Mouse (Mus musculus) kidney, embryonic 14.5 days (tissue): Measurements from ENCODE around the gene Rab4a. TPM values are rescaled to one million over a fixed set of nuclear protein-coding genes. Genes with fewer than 3 reads are reported as not detected.

Source experiments
- ATAC-seq: fragments of 200-750 bp; cut with Nextera tagmentation; 2 replicates; pipeline ENCODE4 v1.8.0; 2017; ENCODE audit warnings: moderate number of reproducible peaks, mild to moderate bottlenecking, moderate TSS enrichment, moderate library complexity; ENCODE audit not compliant: low FRiP score, low TSS enrichment
- H3K27ac ChIP-seq: fragments of 300-500 bp; sonication (generic); 2 replicates; pipeline ENCODE4 v1.5.1; 2014; ENCODE audit warnings: low read depth, mild to moderate bottlenecking, low read length, moderate library complexity, mixed read lengths
- H3K27me3 ChIP-seq: fragments of 300-500 bp; sonication (generic); 2 replicates; pipeline ENCODE4 v1.6.1; 2014; ENCODE audit warnings: mild to moderate bottlenecking, low read length; ENCODE audit not compliant: control insufficient read depth, insufficient read depth
- H3K36me3 ChIP-seq: fragments of 300-500 bp; sonication (generic); 2 replicates; pipeline ENCODE4 v1.6.1; 2014; ENCODE audit warnings: low read length, mixed read lengths; ENCODE audit not compliant: control insufficient read depth, insufficient read depth
- H3K4me1 ChIP-seq: fragments of 300-500 bp; sonication (generic); 2 replicates; pipeline ENCODE4 v1.6.1; 2014; ENCODE audit warnings: low read length, mixed read lengths; ENCODE audit not compliant: control insufficient read depth, insufficient read depth
- H3K4me2 ChIP-seq: fragments of 300-500 bp; sonication (generic); replicated peaks from 2 replicates; pipeline ENCODE4 v1.6.1; 2014; ENCODE audit warnings: low read depth, mild to moderate bottlenecking, low read length
- H3K4me3 ChIP-seq: fragments of 300-500 bp; sonication (generic); 2 replicates; pipeline ENCODE4 v1.5.1; 2014; ENCODE audit warnings: mild to moderate bottlenecking, low read length
- H3K9ac ChIP-seq: fragments of 300-500 bp; sonication (generic); 2 replicates; pipeline ENCODE4 v1.6.1; 2014; ENCODE audit warnings: low read depth, mild to moderate bottlenecking, low read length, moderate library complexity
- H3K9me3 ChIP-seq: fragments of 300-500 bp; sonication (generic); 2 replicates; pipeline ENCODE4 v1.6.1; 2016; ENCODE audit warnings: low read length; ENCODE audit not compliant: control insufficient read depth
- WGBS: fragments of 180-500 bp; shearing (Covaris S2); extraction: QIAGEN DNeasy Blood & Tissue Kit; methylation state at CpG from one replicate; pipeline ENCODE4 v1.1.7; 2014; 5-methylcytosine and 5-hydroxymethylcytosine counted together
- polyA plus RNA-seq: library from polyadenylated mRNA; unstranded; fragments of >200 nt; fragmentation: Nextera tagmentation; extraction: Ambion mirVana; gene quantifications from 2 replicates; pipeline ENCODE4 v1.2.1, GENCODE M21; 2014

Gene Rab4a
- polyA plus RNA-seq, 1 experiment from 2014 or later, result 45.3 TPM

DNA sequence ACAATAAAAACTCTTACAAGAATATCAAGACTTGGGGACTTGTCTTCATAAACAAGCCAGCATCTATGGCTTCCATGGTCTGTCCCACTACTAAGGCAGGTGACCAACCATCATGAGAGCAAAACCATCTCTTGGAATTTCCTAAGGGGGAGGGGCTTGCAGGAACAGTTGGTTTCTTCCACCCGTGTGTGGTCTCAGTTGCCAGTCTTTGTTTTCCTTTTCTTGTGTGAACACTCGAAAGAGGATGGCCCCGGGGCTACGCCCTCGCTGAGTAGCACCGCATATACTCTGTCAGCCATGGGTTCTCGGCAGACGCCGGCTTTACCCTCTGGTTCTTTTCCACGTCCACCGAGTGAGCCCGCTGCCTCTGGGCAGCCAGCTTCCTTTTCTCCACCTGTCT, 36.3 kb downstream of the Rab4a start:
- H3K27me3 ChIP-seq, result no peaks in the 10 kb centered on the region
- H3K9ac ChIP-seq, result no peak overlapping the region
- H3K4me1 ChIP-seq, result no peaks in the 10 kb centered on the region
- no peaks in the 10 kb centered on the region for H3K9me3 ChIP-seq
- no peak overlapping the region for H3K4me2 ChIP-seq
- no peaks in the 10 kb centered on the region for H3K36me3 ChIP-seq
- no peak overlapping the region for H3K27ac ChIP-seq
- WGBS, result 89% methylated on average over 12 of the region's 12 CpGs
- no peak for ATAC-seq
- no peak overlapping the region for H3K4me3 ChIP-seq

GRCm38 (mm10) chr8:123844341-123844740, 38.6 kb downstream of the Rab4a start:
- WGBS, result 80% methylated on average over 7 of the region's 7 CpGs
- Histone ChIP-seq H3K27me3 (no peaks in the 10 kb centered on the region), H3K36me3 (no peaks in the 10 kb centered on the region), H3K4me2 (no peak overlapping the region), H3K27ac (no peak overlapping the region), H3K4me3 (no peak overlapping the region), H3K4me1 (no peaks in the 10 kb centered on the region), H3K9me3 (no peaks in the 10 kb centered on the region), H3K9ac (no peak overlapping the region)
- ATAC-seq, result no peak

GRCm38 (mm10) chr8:123845114-123845513, 39.3 kb downstream of the Rab4a start:
- Histone ChIP-seq H3K4me2 (no peak overlapping the region), H3K4me1 (no peaks in the 10 kb centered on the region), H3K9me3 (no peaks in the 10 kb centered on the region), H3K36me3 (no peaks in the 10 kb centered on the region), H3K27me3 (no peaks in the 10 kb centered on the region), H3K27ac (no peak overlapping the region), H3K9ac (no peak overlapping the region), H3K4me3 (no peak overlapping the region)
- 73% methylated on average over 13 of the region's 13 CpGs for WGBS
- ATAC-seq, result no peak

DNA sequence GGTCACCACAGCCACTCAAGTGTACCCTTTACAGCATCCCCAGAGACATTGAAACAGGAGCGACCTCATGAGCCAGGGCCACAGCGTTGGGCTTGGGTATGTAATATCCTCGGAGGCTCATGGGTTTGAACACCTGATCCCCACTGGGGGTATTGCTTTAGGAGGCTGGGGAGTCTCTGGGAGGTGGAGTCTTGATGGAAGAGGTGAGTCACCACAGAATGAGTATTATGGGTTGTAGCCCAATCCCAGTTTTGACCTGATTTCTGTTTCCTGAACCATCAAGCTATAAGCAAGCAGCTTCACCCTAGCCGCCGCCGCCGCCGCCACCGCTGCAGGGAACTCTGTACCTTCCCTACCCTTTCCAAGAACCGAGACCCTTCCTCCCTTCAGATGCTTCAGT, 40.2 kb downstream of the Rab4a start:
- no peak overlapping the region for H3K27ac ChIP-seq
- no peak for ATAC-seq
- no peak overlapping the region for H3K4me3 ChIP-seq
- no peaks in the 10 kb centered on the region for H3K9me3 ChIP-seq
- H3K27me3 ChIP-seq, result no peaks in the 10 kb centered on the region
- H3K36me3 ChIP-seq, result no peaks in the 10 kb centered on the region
- H3K9ac ChIP-seq, result no peak overlapping the region
- WGBS, result 92% methylated on average over 10 of the region's 10 CpGs
- no peaks in the 10 kb centered on the region for H3K4me1 ChIP-seq
- no peak overlapping the region for H3K4me2 ChIP-seq

DNA sequence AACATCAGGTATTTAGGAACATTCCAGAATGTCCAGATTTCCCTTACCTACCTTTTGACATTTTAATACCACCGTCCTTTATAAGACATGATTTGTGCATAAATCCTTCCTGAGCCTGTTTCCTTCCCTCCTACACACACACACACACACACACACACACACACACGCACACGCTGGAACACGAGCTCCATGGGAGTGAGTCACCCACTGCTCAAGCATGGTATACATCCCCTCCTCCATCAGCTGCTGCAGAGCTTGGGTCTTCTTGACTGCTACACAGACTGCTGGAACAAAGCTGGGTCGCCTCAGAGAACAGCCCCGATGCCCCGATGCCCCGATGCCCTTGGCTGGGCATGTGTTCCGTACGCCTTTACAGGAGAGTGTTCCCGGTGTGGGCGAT, 40.7 kb downstream of the Rab4a start:
- H3K9ac ChIP-seq, result no peak overlapping the region
- H3K4me3 ChIP-seq, result no peak overlapping the region
- ATAC-seq, result no peak
- WGBS, result 81% methylated on average over 12 of the region's 12 CpGs
- H3K27me3 ChIP-seq, result no peaks in the 10 kb centered on the region
- no peaks in the 10 kb centered on the region for H3K9me3 ChIP-seq
- H3K36me3 ChIP-seq, result no peaks in the 10 kb centered on the region
- no peak overlapping the region for H3K4me2 ChIP-seq
- no peak overlapping the region for H3K27ac ChIP-seq
- H3K4me1 ChIP-seq, result no peaks in the 10 kb centered on the region

- no peak for ATAC-seq
- Histone ChIP-seq H3K36me3 (no peaks in the 10 kb centered on the region), H3K9ac (no peak overlapping the region), H3K4me3 (no peak overlapping the region), H3K27ac (no peak overlapping the region), H3K9me3 (no peaks in the 10 kb centered on the region), H3K4me2 (no peak overlapping the region), H3K4me1 (no peaks in the 10 kb centered on the region), H3K27me3 (no peaks in the 10 kb centered on the region)
- 70% methylated on average over 3 of the region's 3 CpGs for WGBS
These were observed 41.8 kb downstream of the Rab4a start for GRCm38 (mm10) chr8:123847546-123847945.

GRCm38 (mm10) chr8:123849352-123849751, 43.6 kb downstream of the Rab4a start:
- no peak overlapping the region for H3K9ac ChIP-seq
- no peaks in the 10 kb centered on the region for H3K36me3 ChIP-seq
- 85% methylated on average over 4 of the region's 4 CpGs for WGBS
- ATAC-seq, result no peak
- H3K4me2 ChIP-seq, result no peak overlapping the region
- H3K9me3 ChIP-seq, result no peaks in the 10 kb centered on the region
- no peaks in the 10 kb centered on the region for H3K4me1 ChIP-seq
- no peak overlapping the region for H3K4me3 ChIP-seq
- H3K27ac ChIP-seq, result no peak overlapping the region
- H3K27me3 ChIP-seq, result no peaks in the 10 kb centered on the region

- 27% methylated on average over 5 of the region's 5 CpGs for WGBS
- Histone ChIP-seq H3K4me2 (no peak overlapping the region), H3K9ac (no peak overlapping the region), H3K27me3 (no peaks in the 10 kb centered on the region), H3K27ac (no peak overlapping the region), H3K36me3 (no peaks in the 10 kb centered on the region), H3K4me1 (no peaks in the 10 kb centered on the region), H3K4me3 (no peak overlapping the region), H3K9me3 (no peaks in the 10 kb centered on the region)
- no peak for ATAC-seq
These were observed 45.8 kb downstream of the Rab4a start for GRCm38 (mm10) chr8:123851590-123851989.

DNA sequence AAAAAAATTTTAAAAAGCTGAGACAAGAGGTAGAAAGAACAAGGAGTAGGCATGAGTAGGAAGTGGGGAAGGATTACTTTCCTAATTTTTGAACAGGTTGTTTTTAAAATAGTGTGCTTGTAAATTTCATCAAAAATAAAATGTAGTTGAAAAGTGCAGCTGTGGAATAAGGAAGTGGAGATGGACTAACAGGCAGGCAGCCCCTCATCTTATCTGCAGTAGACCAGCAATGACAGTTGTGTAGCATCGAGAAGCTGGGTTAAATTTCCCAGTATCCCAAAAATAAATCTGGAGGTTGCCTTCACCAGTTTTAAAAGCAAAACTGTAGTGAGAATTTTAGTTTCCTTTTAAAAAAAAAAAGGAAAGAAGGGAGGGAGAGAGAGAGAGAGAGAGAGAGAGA, 48.5 kb downstream of the Rab4a start:
- no peak for ATAC-seq
- no peak overlapping the region for H3K27ac ChIP-seq
- WGBS, result 86% methylated on average over 1 of the region's 1 CpGs

More for the DNA sequence above, 48.5 kb downstream of the Rab4a start:
- Histone ChIP-seq H3K9ac (no peak overlapping the region), H3K27me3 (no peaks in the 10 kb centered on the region), H3K4me1 (no peaks in the 10 kb centered on the region), H3K4me3 (no peak overlapping the region), H3K9me3 (no peaks in the 10 kb centered on the region), H3K36me3 (no peaks in the 10 kb centered on the region), H3K4me2 (no peak overlapping the region)
